Mouse (Mus musculus): ENCODE results near the gene Tenm2. TPM values are rescaled to one million over a fixed set of nuclear protein-coding genes. Genes with fewer than 3 reads are reported as not detected.

Tenm2 gene
- polyA plus RNA-seq, 1 experiment from 2014 or later, result 0.12 TPM

GRCm38 (mm10) chr11:36250111-36250510, 985.7 kb downstream of the Tenm2 start:
- WGBS, result 47% methylated on average over 7 of the region's 7 CpGs

GRCm38 (mm10) chr11:36246152-36246551, 989.6 kb downstream of the Tenm2 start:
- H3K4me1 ChIP-seq (replicated peaks; ENCODE audit: control insufficient read depth, insufficient read depth, low read length), result no peaks in the 10 kb centered on the region
- no peak overlapping the region for H3K4me3 ChIP-seq (ENCODE audit: low read depth, low read length)
- H3K9ac ChIP-seq (ENCODE audit: low read depth, low read length), result no peak overlapping the region
- TF ChIP-seq CTCF (IDR thresholded peaks at IDR 0.05; ENCODE audit: low read depth), result peak; percentile 35
- no peak for ATAC-seq
- no peak overlapping the region for H3K27ac ChIP-seq (ENCODE audit: low read depth, low read length)
- H3K27me3 ChIP-seq (replicated peaks; ENCODE audit: control insufficient read depth, insufficient read depth, low read length), result no peaks in the 10 kb centered on the region
- no peaks in the 10 kb centered on the region for H3K9me3 ChIP-seq (ENCODE audit: control insufficient read depth)
- 84% methylated on average over 3 of the region's 3 CpGs for WGBS
- no peak overlapping the region for H3K4me2 ChIP-seq (replicated peaks; ENCODE audit: low read depth)
- no peaks in the 10 kb centered on the region for H3K36me3 ChIP-seq (ENCODE audit: control insufficient read depth, insufficient read depth)

More at GRCm38 (mm10) chr11:36250111-36250510, 985.7 kb downstream of the Tenm2 start:
- Histone ChIP-seq H3K9me3 (ENCODE audit: control insufficient read depth) (no peaks in the 10 kb centered on the region), H3K9ac (ENCODE audit: low read depth, low read length) (no peak overlapping the region), H3K27ac (ENCODE audit: low read depth, low read length) (no peak overlapping the region), H3K27me3 (replicated peaks; ENCODE audit: control insufficient read depth, insufficient read depth, low read length) (no peaks in the 10 kb centered on the region), H3K4me1 (replicated peaks; ENCODE audit: control insufficient read depth, insufficient read depth, low read length) (no peaks in the 10 kb centered on the region), H3K4me3 (ENCODE audit: low read depth, low read length) (no peak overlapping the region), H3K36me3 (ENCODE audit: control insufficient read depth, insufficient read depth) (no peaks in the 10 kb centered on the region), H3K4me2 (replicated peaks; ENCODE audit: low read depth) (no peak overlapping the region)
- ATAC-seq, result no peak
- no peak for TF ChIP-seq CTCF (IDR thresholded peaks at IDR 0.05; ENCODE audit: low read depth)

- Histone ChIP-seq H3K27me3 (replicated peaks; ENCODE audit: control insufficient read depth, insufficient read depth, low read length) (no peaks in the 10 kb centered on the region), H3K9me3 (ENCODE audit: control insufficient read depth) (no peaks in the 10 kb centered on the region), H3K9ac (ENCODE audit: low read depth, low read length) (no peak overlapping the region), H3K36me3 (ENCODE audit: control insufficient read depth, insufficient read depth) (no peaks in the 10 kb centered on the region), H3K4me2 (replicated peaks; ENCODE audit: low read depth) (no peak overlapping the region), H3K27ac (ENCODE audit: low read depth, low read length) (no peak overlapping the region), H3K4me1 (replicated peaks; ENCODE audit: control insufficient read depth, insufficient read depth, low read length) (no peaks in the 10 kb centered on the region), H3K4me3 (ENCODE audit: low read depth, low read length) (no peak overlapping the region)
- TF ChIP-seq CTCF (IDR thresholded peaks at IDR 0.05; ENCODE audit: low read depth), result no peak
- WGBS, result 83% methylated on average over 11 of the region's 11 CpGs
- no peak for ATAC-seq
Observed at GRCm38 (mm10) chr11:36244491-36244882, 991.3 kb downstream of the Tenm2 start.

- Histone ChIP-seq H3K9ac (ENCODE audit: low read depth, low read length) (no peak overlapping the region), H3K4me1 (replicated peaks; ENCODE audit: control insufficient read depth, insufficient read depth, low read length) (no peaks in the 10 kb centered on the region), H3K4me2 (replicated peaks; ENCODE audit: low read depth) (no peak overlapping the region), H3K4me3 (ENCODE audit: low read depth, low read length) (no peak overlapping the region), H3K27me3 (replicated peaks; ENCODE audit: control insufficient read depth, insufficient read depth, low read length) (no peaks in the 10 kb centered on the region), H3K36me3 (ENCODE audit: control insufficient read depth, insufficient read depth) (no peaks in the 10 kb centered on the region), H3K9me3 (ENCODE audit: control insufficient read depth) (no peaks in the 10 kb centered on the region), H3K27ac (ENCODE audit: low read depth, low read length) (no peak overlapping the region)
- 66% methylated on average over 18 of the region's 18 CpGs for WGBS
- no peak for TF ChIP-seq CTCF (IDR thresholded peaks at IDR 0.05; ENCODE audit: low read depth)
- no peak for ATAC-seq
Observed at GRCm38 (mm10) chr11:36243747-36244490, 991.8 kb downstream of the Tenm2 start.

- WGBS, result 81% methylated on average over 9 of the region's 9 CpGs
- no peak for TF ChIP-seq CTCF (IDR thresholded peaks at IDR 0.05; ENCODE audit: low read depth)
- no peak for ATAC-seq
Observed at GRCm38 (mm10) chr11:36238890-36239289, 996.9 kb downstream of the Tenm2 start.

GRCm38 (mm10) chr11:36228654-36229053, 1007.1 kb downstream of the Tenm2 start:
- no peak overlapping the region for H3K4me2 ChIP-seq (replicated peaks; ENCODE audit: low read depth)
- no peak overlapping the region for H3K27ac ChIP-seq (ENCODE audit: low read depth, low read length)
- H3K36me3 ChIP-seq (ENCODE audit: control insufficient read depth, insufficient read depth), result no peaks in the 10 kb centered on the region
- no peak for ATAC-seq
- H3K9ac ChIP-seq (ENCODE audit: low read depth, low read length), result no peak overlapping the region
- no peak for TF ChIP-seq CTCF (IDR thresholded peaks at IDR 0.05; ENCODE audit: low read depth)
- H3K4me3 ChIP-seq (ENCODE audit: low read depth, low read length), result no peak overlapping the region
- no peaks in the 10 kb centered on the region for H3K9me3 ChIP-seq (ENCODE audit: control insufficient read depth)
- H3K27me3 ChIP-seq (replicated peaks; ENCODE audit: control insufficient read depth, insufficient read depth, low read length), result no peaks in the 10 kb centered on the region
- H3K4me1 ChIP-seq (replicated peaks; ENCODE audit: control insufficient read depth, insufficient read depth, low read length), result no peaks in the 10 kb centered on the region
- WGBS, result 51% methylated on average over 11 of the region's 11 CpGs

More at GRCm38 (mm10) chr11:36238890-36239289, 996.9 kb downstream of the Tenm2 start:
- no peak overlapping the region for H3K27ac ChIP-seq (ENCODE audit: low read depth, low read length)
- no peak overlapping the region for H3K4me2 ChIP-seq (replicated peaks; ENCODE audit: low read depth)
- no peaks in the 10 kb centered on the region for H3K9me3 ChIP-seq (ENCODE audit: control insufficient read depth)
- H3K4me3 ChIP-seq (ENCODE audit: low read depth, low read length), result no peak overlapping the region
- no peaks in the 10 kb centered on the region for H3K4me1 ChIP-seq (replicated peaks; ENCODE audit: control insufficient read depth, insufficient read depth, low read length)
- no peaks in the 10 kb centered on the region for H3K27me3 ChIP-seq (replicated peaks; ENCODE audit: control insufficient read depth, insufficient read depth, low read length)
- H3K9ac ChIP-seq (ENCODE audit: low read depth, low read length), result no peak overlapping the region
- no peaks in the 10 kb centered on the region for H3K36me3 ChIP-seq (ENCODE audit: control insufficient read depth, insufficient read depth)

All from intestine, postnatal 0 days (tissue).